Mouse (Mus musculus): ENCODE measurements around the gene Dcpp1.

DNA sequence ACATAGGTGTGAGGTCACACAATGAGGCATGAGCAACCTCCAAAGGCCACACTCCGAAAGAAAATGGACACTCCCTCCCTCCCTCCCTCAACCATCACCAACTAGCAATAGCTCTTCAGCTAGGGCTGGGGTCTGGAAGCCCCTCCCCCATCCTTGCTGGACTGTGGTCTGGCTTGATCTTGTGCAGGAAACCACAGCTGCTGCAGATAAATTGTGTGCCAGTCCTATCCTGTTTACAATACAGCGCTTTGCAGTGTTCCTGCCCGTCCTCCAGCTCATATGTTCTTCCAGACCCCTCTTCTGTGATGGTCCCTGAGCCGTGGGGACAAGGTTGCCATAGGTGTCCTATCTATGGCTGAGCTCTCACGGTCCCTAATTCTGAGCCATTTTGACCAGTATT, 50.5 kb downstream of the Dcpp1 start:
- no peak for TF ChIP-seq CTCF (IDR thresholded peaks at IDR 0.05; ENCODE audit: control insufficient read depth, insufficient read depth, insufficient replicate concordance, low read depth, low read length)
- TF ChIP-seq POLR2A (IDR thresholded peaks at IDR 0.05; ENCODE audit: control insufficient read depth, low read depth, low read length), result no peak

Measured in testis, adult 2 months (tissue).